Mouse (Mus musculus): Measurements from ENCODE around the gene Iqcf5. TPM values are rescaled to one million over a fixed set of nuclear protein-coding genes. Genes with fewer than 3 reads are reported as not detected.
A peak's percentile ranks its signal among the peaks of the same experiment; 100 is the strongest.

The Iqcf5 gene
- not detected in 2 replicates for polyA plus RNA-seq (2015; fragmentation: Nextera tagmentation; extraction: Ambion mirVana)

DNA sequence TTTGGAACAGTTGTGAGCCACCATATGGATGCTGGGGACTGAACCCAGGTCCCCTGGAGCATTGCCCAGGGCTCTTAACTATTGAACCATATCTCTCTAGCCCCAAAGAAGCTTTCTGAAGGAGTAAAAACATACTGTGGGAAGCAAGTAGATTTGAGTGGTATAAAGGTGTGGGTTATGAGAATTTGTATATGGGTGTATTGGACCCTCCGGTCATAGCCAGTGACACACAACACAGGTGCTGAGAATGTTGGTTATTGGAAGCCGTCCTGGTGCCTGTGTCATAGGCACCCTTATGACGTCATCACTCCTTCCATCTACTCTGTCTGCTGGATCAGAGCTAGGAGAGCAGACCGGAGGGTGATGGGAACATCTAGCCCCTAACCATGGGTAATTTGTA, at the start of gene Iqcf5:
TSS of gene Iqcf5 (plus strand) at position 301 of the 400 bp plus-strand sequence.
- H3K4me3 ChIP-seq, result no peak within 1 kb of the TSS
- no peak for ATAC-seq (ENCODE audit: low FRiP score)
- H3K36me3 ChIP-seq, result no peaks in the 10 kb centered on the region
- H3K27me3 ChIP-seq, result no peaks in the 10 kb centered on the region
- no peak within 1 kb of the TSS for H3K27ac ChIP-seq
- no peaks in the 10 kb centered on the region for H3K9me3 ChIP-seq
- no peak within 1 kb of the TSS for H3K9ac ChIP-seq
- 87% methylated on average over 4 of the region's 4 CpGs for WGBS
- H3K4me2 ChIP-seq, result no peak within 1 kb of the TSS
- no peaks in the 10 kb centered on the region; the same call in 1 of the 2 replicates for H3K4me1 ChIP-seq (replicated peaks)

DNA sequence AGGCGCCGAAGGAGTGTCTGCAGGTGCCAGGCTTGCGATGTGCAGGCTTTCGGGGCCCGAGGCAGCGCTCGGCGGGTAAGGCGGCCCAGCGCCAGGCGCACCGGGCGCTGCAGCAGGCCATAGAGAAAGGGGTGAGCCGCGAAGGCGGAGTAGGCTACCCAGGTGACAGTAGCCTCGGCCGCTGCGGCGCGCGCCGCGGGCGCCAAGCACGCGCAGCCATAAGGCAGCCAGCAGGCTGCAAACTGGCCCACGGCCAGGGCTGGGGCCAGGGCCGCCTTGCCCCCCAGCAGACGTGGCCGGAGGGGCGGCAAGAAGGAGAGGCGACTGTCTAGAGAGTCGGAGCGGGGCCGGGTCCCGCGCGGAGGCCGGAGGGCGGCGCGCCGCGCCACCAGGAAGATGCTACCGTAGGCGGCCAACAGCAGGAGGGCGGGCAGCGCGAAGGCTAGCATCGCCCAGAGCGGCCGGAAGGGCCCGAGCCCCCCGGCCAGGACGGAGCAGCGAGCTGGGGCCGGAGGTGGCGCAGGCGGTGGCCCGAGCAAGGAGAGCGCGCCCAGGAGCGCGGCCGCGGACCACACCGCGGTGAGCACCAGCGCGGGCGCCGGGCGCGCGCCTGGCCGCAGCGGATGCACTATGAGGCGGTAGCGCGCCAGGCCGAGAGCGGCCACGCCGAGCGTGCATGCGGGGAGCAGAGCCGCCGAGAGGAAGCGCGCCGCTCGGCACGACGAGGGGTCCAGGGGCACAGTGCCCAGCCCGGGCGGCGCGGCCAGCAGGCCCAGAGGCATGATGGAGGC, 49.4 kb upstream of the Iqcf5 start:
- H3K27ac ChIP-seq, result peak overlapping the region; percentile 88
- H3K9ac ChIP-seq, result peak overlapping the region; percentile 82
- peak; percentile 80 for ATAC-seq (ENCODE audit: low FRiP score)
- peaks cover 37% of the 10 kb centered on the region for H3K4me1 ChIP-seq (replicated peaks)
- H3K36me3 ChIP-seq, result peaks cover 45% of the 10 kb centered on the region
- WGBS, result 2% methylated on average over 88 of the region's 99 CpGs
- no peaks in the 10 kb centered on the region for H3K9me3 ChIP-seq
- peak overlapping the region; percentile 89 for H3K4me2 ChIP-seq
- peak overlapping the region; percentile 51 for H3K4me3 ChIP-seq
- H3K27me3 ChIP-seq, result no peaks in the 10 kb centered on the region

DNA sequence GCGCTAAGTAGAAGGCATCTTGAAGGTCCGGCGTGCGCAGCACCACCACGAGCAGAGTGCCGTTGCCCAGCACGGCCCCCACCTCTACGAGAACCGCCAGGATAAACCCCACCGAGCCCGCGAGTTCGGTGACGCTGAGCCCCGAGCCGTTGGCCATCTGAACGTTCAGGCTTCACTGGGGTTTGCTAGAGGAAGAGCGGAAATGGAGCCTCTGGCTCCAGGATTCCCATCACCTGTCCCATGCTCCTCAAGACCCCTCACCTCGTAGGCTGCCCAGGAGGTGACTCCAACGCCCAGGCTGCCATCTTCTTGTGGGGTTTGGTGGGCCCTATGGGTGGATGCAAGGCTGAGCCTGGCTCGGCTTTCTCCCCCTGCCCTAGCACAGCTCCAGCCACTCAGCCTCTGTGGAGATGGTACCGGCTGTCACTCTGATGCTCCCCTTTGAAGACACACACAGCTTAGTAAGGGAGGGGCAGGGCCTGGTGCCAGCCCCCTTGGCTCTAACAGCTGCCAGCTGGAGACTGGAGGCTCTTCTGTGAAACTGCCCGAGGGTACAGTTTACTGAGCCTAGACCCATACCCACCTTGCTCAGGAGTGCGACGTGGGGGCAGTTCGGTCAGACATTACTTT, 48.7 kb upstream of the Iqcf5 start, which contains the start of gene Gpr62:
TSS of gene Gpr62 (minus strand) at position 368 of the 630 bp plus-strand sequence.
- peak; percentile 50 for ATAC-seq (ENCODE audit: low FRiP score)

DNA sequence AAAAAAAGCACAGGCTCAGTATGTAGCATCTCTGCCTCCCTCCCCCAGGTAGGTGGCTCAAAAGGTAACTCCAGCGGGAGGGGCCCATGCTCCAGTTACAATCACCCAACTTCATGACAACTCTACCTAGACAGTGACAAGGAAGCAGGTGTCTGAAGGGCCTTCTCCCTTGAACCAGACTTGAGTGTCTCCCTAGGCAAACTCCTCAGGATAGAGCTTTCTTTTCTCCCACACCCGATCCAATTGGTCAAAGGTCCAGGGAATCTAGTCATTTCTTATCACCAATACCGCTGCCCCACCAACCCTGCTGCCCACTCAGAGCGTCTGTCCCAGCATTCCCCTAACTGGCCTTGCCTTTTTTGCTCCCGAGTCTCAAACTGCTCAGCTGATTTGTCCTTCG, 47.7 kb upstream of the Iqcf5 start:
- H3K27ac ChIP-seq, result no peak overlapping the region
- H3K36me3 ChIP-seq, result peaks cover 28% of the 10 kb centered on the region
- H3K9me3 ChIP-seq, result no peaks in the 10 kb centered on the region
- no peaks in the 10 kb centered on the region for H3K27me3 ChIP-seq
- H3K4me2 ChIP-seq, result no peak overlapping the region
- H3K9ac ChIP-seq, result no peak overlapping the region
- no peak for ATAC-seq (ENCODE audit: low FRiP score)
- H3K4me3 ChIP-seq, result no peak overlapping the region
- 89% methylated on average over 6 of the region's 6 CpGs for WGBS
- peaks cover 33% of the 10 kb centered on the region for H3K4me1 ChIP-seq (replicated peaks)

More for the DNA sequence above, 48.7 kb upstream of the Iqcf5 start, which contains the start of gene Gpr62:
- H3K9me3 ChIP-seq, result no peaks in the 10 kb centered on the region
- H3K4me3 ChIP-seq, result peak within 1 kb of the TSS; percentile 51
- peaks cover 38% of the 10 kb centered on the region for H3K36me3 ChIP-seq
- H3K27me3 ChIP-seq, result no peaks in the 10 kb centered on the region
- peak within 1 kb of the TSS; percentile 88 for H3K27ac ChIP-seq
- WGBS, result 25% methylated on average over 26 of the region's 26 CpGs
- peak within 1 kb of the TSS; percentile 89 for H3K4me2 ChIP-seq
- H3K4me1 ChIP-seq (replicated peaks), result peaks cover 30% of the 10 kb centered on the region
- H3K9ac ChIP-seq, result peak within 1 kb of the TSS; percentile 82

DNA sequence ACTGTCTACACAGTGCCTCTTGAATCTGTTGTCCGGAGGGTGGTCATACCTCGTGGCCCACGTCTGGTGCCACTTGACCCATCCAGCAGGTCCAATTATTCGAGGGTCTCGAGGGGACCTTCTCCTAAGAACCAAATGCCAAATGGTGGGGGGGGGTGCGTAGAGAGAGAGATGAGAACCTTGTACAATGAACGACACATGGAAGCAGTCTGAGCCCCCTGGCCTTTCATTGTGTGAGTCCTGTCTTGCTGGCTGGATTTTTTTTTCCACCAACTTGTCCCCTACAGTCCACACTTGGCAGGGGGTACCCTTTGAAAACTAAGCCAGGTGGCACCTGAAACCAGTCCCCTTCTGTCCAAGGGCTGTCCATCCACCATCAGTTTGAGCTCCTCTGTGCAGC, 46.6 kb upstream of the Iqcf5 start:
- Histone ChIP-seq H3K9ac (no peak overlapping the region), H3K4me1 (replicated peaks) (peaks cover 40% of the 10 kb centered on the region), H3K9me3 (no peaks in the 10 kb centered on the region), H3K27me3 (no peaks in the 10 kb centered on the region), H3K4me3 (no peak overlapping the region), H3K4me2 (no peak overlapping the region), H3K27ac (no peak overlapping the region), H3K36me3 (peaks cover 18% of the 10 kb centered on the region)
- 83% methylated on average over 7 of the region's 7 CpGs for WGBS
- ATAC-seq (ENCODE audit: low FRiP score), result no peak

DNA sequence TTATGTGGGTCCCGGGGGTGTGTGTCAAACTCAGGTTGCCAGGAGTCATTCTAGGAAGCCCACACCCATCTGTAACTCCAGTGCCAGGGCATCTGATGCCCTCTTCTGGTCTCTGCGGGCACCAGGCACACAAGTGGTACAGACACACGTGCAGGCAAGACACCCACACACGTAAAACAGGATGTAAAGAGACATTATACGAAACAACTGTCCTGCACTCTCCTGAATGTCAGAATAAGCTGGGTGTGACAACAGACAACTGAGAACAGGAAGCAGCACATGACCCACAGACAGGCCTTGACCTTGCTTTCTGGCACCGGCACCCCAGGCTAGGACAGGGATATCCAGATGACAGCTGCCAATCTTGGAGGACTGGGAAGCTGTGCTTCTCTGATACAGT, 45.1 kb upstream of the Iqcf5 start:
- H3K9ac ChIP-seq, result no peak overlapping the region
- no peak overlapping the region for H3K27ac ChIP-seq
- no peak overlapping the region for H3K4me3 ChIP-seq
- WGBS, result 81% methylated on average over 6 of the region's 6 CpGs
- peaks cover 4% of the 10 kb centered on the region for H3K36me3 ChIP-seq
- peaks cover 35% of the 10 kb centered on the region for H3K4me1 ChIP-seq (replicated peaks)
- no peak overlapping the region for H3K4me2 ChIP-seq
- H3K27me3 ChIP-seq, result 0 out of 2 replicates have a peak, but pooled peaks cover 3% of the 10 kb centered on the region
- ATAC-seq (ENCODE audit: low FRiP score), result no peak
- H3K9me3 ChIP-seq, result no peaks in the 10 kb centered on the region

DNA sequence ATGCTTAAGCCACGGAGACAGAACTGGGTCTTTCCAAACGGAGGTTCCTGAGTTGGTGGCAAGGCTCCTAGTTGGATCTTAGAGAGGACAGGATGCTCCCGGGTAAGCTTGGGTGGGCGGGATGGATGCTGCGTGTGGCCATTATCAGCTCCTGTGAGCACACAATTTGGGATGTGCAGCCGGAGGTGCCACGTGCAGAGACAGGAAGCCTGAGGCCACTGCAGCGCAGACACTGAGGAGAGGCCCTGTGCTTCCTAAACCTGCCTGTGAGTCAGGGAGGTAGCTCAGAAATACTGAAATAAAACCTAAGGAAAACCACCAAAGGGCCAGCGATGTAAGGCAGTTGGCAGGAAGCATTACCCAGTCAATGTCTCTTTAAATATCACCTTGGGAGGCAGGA, 44.6 kb upstream of the Iqcf5 start:
- H3K4me2 ChIP-seq, result no peak overlapping the region
- 0 out of 2 replicates have a peak, but pooled peaks cover 3% of the 10 kb centered on the region for H3K27me3 ChIP-seq
- no peaks in the 10 kb centered on the region for H3K36me3 ChIP-seq
- H3K4me3 ChIP-seq, result no peak overlapping the region
- H3K4me1 ChIP-seq (replicated peaks), result peaks cover 35% of the 10 kb centered on the region
- WGBS, result 81% methylated on average over 9 of the region's 9 CpGs
- no peak overlapping the region for H3K27ac ChIP-seq
- H3K9ac ChIP-seq, result no peak overlapping the region
- no peaks in the 10 kb centered on the region for H3K9me3 ChIP-seq
- no peak for ATAC-seq (ENCODE audit: low FRiP score)

DNA sequence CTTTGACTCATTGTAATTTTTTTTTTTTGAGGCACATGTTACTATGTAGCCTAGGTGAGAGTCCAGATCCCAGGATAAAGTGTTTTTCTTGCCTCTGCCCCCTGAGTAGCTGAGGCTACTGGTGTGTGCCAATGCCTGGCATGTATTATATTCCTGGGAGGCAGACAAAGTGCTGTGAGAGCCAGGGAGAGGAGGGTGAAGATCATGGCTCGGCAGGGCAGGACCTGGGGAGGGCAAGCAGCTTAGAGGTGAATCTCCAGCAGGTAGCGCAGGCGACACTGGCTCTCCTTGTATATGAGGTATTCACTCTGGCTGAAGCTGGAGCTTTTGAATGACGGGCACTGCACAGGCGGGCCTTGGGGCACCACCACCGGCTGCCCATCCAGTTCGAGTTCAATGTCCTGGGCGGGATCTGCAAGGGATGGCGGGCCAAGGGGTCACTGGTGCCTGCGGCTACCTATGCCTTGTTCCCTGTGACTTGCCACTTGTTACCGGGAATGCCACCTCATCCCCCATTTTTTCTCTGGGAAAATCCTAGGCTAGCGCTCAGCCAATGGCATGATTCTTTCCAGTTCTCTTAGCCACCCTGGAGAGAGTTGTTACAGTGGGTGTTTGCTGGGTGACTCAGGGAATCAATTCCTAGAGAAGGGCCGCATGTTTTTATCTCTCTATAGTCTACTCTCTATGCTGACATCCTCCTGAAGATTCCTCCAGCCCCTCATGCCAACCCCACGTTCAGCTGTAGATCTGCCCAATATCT, 43.2 kb upstream of the Iqcf5 start:
- peaks cover 26% of the 10 kb centered on the region for H3K4me1 ChIP-seq (replicated peaks)
- H3K9me3 ChIP-seq, result no peaks in the 10 kb centered on the region
- H3K4me3 ChIP-seq, result no peak overlapping the region
- H3K36me3 ChIP-seq, result no peaks in the 10 kb centered on the region
- 0 out of 2 replicates have a peak, but pooled peaks cover 3% of the 10 kb centered on the region for H3K27me3 ChIP-seq
- no peak for ATAC-seq (ENCODE audit: low FRiP score)
- H3K9ac ChIP-seq, result 0 out of 2 replicates have a peak overlapping the region, but pooled peaks have one; percentile 39
- no peak overlapping the region for H3K4me2 ChIP-seq
- WGBS, result 65% methylated on average over 14 of the region's 14 CpGs
- H3K27ac ChIP-seq, result no peak overlapping the region

DNA sequence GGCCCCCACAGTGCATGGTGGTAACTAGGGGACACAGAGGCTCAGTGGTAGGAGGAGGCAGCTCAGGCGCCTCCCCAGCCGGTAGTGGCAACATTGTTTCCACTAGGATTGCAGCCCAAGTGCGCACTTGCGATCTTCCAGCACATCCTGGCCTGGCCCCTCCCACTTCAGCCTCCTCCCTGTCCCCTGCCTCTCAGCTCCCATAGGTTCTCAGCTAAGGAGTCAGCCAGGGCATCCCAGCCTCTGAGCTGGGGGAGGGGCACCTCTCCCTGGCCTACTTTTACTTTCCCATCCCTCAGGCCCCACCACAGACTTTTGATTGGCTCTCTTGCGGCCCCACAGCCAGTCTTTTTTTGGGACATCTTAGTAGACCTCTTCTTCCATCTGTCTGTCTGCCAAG, 42.5 kb upstream of the Iqcf5 start:
- Histone ChIP-seq H3K9me3 (no peaks in the 10 kb centered on the region), H3K27ac (no peak overlapping the region), H3K36me3 (no peaks in the 10 kb centered on the region), H3K4me2 (no peak overlapping the region), H3K9ac (0 out of 2 replicates have a peak overlapping the region, but pooled peaks have one; percentile 39), H3K4me1 (replicated peaks) (peaks cover 31% of the 10 kb centered on the region), H3K4me3 (no peak overlapping the region), H3K27me3 (0 out of 2 replicates have a peak, but pooled peaks cover 3% of the 10 kb centered on the region)
- ATAC-seq (ENCODE audit: low FRiP score), result no peak
- WGBS, result 9% methylated on average over 5 of the region's 5 CpGs

DNA sequence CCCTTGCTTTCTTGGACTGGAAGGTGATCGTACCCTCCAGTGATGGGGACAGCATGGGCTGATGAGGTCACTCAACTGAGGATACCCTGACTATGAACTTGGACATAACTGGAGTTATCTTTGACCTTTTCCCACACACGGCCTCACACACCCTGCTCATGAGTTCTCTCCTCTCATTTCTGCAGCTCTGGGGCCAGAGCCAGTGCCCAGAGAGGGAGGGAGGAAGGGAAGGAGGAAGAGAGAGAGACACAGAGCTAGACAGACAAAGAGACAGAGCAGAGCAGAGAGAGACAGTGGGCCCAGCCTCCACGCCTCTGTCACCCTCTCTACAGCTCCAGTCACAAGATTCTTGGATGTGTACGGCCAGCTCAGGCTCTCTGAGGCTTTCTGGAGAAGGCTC, 42.1 kb upstream of the Iqcf5 start:
- ATAC-seq (ENCODE audit: low FRiP score), result no peak
- Histone ChIP-seq H3K9me3 (no peaks in the 10 kb centered on the region), H3K4me1 (replicated peaks) (peaks cover 31% of the 10 kb centered on the region), H3K27ac (no peak overlapping the region), H3K27me3 (0 out of 2 replicates have a peak, but pooled peaks cover 3% of the 10 kb centered on the region), H3K9ac (no peak overlapping the region), H3K4me2 (no peak overlapping the region), H3K36me3 (no peaks in the 10 kb centered on the region), H3K4me3 (no peak overlapping the region)
- WGBS, result 85% methylated on average over 4 of the region's 4 CpGs

DNA sequence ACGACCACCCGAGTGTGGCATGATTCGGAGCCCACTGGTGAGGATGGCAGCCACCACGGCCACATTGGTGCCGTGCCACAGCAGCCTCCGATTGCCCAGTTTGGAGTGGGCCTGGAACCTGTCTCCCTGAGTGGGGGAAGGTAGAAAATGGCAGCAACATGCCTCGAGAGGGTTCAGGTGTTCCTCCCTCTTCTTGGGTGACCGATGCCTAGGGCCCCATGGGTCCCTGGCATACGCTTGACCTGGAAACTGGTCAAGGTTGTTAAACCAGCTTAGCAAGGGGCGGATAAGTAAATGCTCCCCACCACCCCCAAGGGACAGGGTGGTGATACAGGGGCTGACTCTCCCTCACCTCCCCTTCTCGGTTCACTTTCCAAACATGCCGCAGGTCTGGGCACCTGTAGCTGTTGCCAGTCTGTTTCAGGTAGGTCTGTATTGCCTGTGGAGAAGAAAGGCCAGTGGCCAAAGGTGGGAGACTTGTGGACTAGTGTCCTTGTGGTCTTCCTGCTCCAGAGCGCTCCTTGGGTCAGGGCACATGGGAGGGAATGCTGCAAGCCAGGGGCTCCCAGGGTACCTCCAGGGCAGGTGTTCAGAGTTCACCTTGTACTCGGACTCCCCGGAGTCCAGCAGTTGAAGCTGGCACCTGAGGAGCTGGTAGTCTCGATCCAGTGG, 41.2 kb upstream of the Iqcf5 start:
- H3K4me1 ChIP-seq (replicated peaks), result peaks cover 39% of the 10 kb centered on the region
- no peaks in the 10 kb centered on the region for H3K9me3 ChIP-seq
- no peak overlapping the region for H3K27ac ChIP-seq
- WGBS, result 90% methylated on average over 16 of the region's 16 CpGs
- no peaks in the 10 kb centered on the region for H3K36me3 ChIP-seq
- peak overlapping the region; percentile 13; the same call in 1 of the 2 replicates for H3K9ac ChIP-seq
- ATAC-seq (ENCODE audit: low FRiP score), result no peak
- H3K4me3 ChIP-seq, result no peak overlapping the region
- 0 out of 2 replicates have a peak, but pooled peaks cover 3% of the 10 kb centered on the region for H3K27me3 ChIP-seq
- H3K4me2 ChIP-seq, result no peak overlapping the region
